Mouse (Mus musculus) small intestine, adult 2 months (tissue): ENCODE measurements around the gene Ppp1r3c.

ENCODE experiments used
- CTCF ChIP-seq: fragments of 200-500 bp; IDR thresholded peaks from 2 replicates; pipeline ENCODE4 v1.5.1; 2012; ENCODE audit warnings: low read depth, mild to moderate bottlenecking, control low read depth, inconsistent platforms, low read length, moderate library complexity, mixed read lengths; ENCODE audit not compliant: insufficient replicate concordance, insufficient read length; ENCODE audit errors: extremely low read depth
- POLR2A ChIP-seq: fragments of 200-500 bp; IDR thresholded peaks from 2 replicates; pipeline ENCODE4 v1.6.1; 2012; ENCODE audit warnings: low read depth, mild to moderate bottlenecking, control low read depth, inconsistent platforms, low read length, moderate library complexity

- TF ChIP-seq CTCF (no peak), POLR2A (no peak)
Measured at GRCm38 (mm10) chr19:36698200-36698599, 38.3 kb downstream of the Ppp1r3c start.
